Mouse (Mus musculus) midbrain, embryonic 11.5 days (tissue): ENCODE results near the gene Ier5l. TPM values are rescaled to one million over a fixed set of nuclear protein-coding genes. Genes with fewer than 3 reads are reported as not detected.

Experiments
- ATAC-seq: fragments of 200-750 bp; cut with Nextera tagmentation; 2 replicates; pipeline ENCODE4 v1.8.0; 2017; ENCODE audit warnings: moderate TSS enrichment, moderate library complexity; ENCODE audit not compliant: low FRiP score
- DNase-seq: peaks from one replicate; pipeline ENCODE4 v3.0.0; 2015; ENCODE audit warnings: low spot score; ENCODE audit errors: missing footprints
- H3K27ac ChIP-seq: fragments of 300-500 bp; sonication (generic); 2 replicates; pipeline ENCODE4 v1.5.1; 2014; ENCODE audit warnings: low read depth, low read length
- H3K27me3 ChIP-seq: fragments of 300-500 bp; sonication (generic); 2 replicates; pipeline ENCODE4 v1.6.1; 2014; ENCODE audit warnings: mild to moderate bottlenecking, low read length, moderate library complexity, mixed read lengths; ENCODE audit not compliant: control insufficient read depth, insufficient read depth
- H3K36me3 ChIP-seq: fragments of 300-500 bp; sonication (generic); 2 replicates; pipeline ENCODE4 v1.6.1; 2014; ENCODE audit warnings: mild to moderate bottlenecking, low read length, moderate library complexity, mixed read lengths; ENCODE audit not compliant: control insufficient read depth, insufficient read depth
- H3K4me1 ChIP-seq: fragments of 300-500 bp; sonication (generic); 2 replicates; pipeline ENCODE4 v1.6.1; 2014; ENCODE audit warnings: low read length; ENCODE audit not compliant: control insufficient read depth, insufficient read depth
- H3K4me2 ChIP-seq: fragments of 300-500 bp; sonication (generic); 2 replicates; pipeline ENCODE4 v1.6.1; 2014; ENCODE audit warnings: mild to moderate bottlenecking, moderate library complexity
- H3K4me3 ChIP-seq: fragments of 300-500 bp; sonication (generic); 2 replicates; pipeline ENCODE4 v1.5.1; 2014; ENCODE audit warnings: low read depth, low read length
- H3K9ac ChIP-seq: fragments of 300-500 bp; sonication (generic); 2 replicates; pipeline ENCODE4 v1.6.1; 2014; ENCODE audit warnings: low read length
- H3K9me3 ChIP-seq: fragments of 300-500 bp; sonication (generic); 2 replicates; pipeline ENCODE4 v1.6.1; 2016; ENCODE audit warnings: low read length; ENCODE audit not compliant: control insufficient read depth
- WGBS: fragments of 180-500 bp; shearing (Covaris S2); extraction: QIAGEN DNeasy Blood & Tissue Kit; methylation state at CpG from one replicate; pipeline ENCODE4 v1.1.7; 2014; 5-methylcytosine and 5-hydroxymethylcytosine counted together
- polyA plus RNA-seq: library from polyadenylated mRNA; unstranded; fragments of >200 nt; fragmentation: Nextera tagmentation; extraction: Ambion mirVana; gene quantifications from 2 replicates; pipeline ENCODE4 v1.2.1, GENCODE M21; 2014

Gene Ier5l
- polyA plus RNA-seq, 1 experiment from 2014 or later = 5.0 TPM

DNA sequence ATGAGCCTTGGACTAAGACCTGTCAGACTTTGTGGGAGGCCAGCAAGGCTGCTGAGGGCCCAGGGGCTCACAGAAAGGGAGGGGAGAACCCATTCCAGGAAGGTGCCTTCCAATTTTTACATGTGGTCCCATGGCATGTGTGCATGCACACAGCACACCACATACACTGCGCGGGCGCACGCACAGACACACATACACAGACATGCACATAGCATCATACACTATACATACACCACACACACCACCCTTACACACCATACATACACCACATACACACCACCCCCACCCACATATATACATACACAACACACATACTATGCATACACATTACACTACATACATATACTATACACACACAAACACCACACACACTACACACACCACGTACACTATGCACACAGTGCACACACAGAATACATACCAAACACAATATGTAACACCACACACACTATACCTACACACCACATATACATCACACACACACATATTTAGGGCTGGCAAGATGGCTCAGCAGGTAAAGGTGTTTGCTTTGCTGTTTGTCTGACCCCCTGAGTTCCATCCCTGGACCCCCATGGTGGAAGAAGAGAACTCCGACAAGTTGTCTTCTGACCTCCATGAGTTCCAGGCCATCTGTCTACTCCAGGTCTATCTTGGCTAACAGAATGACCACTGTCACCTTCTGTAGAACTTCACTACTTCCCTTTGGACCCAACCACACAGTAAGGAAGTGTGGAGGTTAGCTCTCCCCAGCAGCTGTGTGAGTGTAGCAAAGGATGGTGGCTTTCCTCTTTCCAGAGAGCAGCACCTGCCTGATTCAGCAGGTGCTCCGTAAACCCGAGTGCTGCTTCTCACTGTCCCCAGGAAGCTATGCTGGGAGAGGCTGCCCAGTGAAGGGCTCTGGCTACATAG is 21.2 kb upstream of the Ier5l start:
- Histone ChIP-seq H3K4me2 (peak overlapping the region; percentile 47; the same call in 1 of the 2 replicates), H3K9ac (peak overlapping the region; percentile 42; the same call in 1 of the 2 replicates), H3K36me3 (no peaks in the 10 kb centered on the region), H3K4me1 (peaks cover 3% of the 10 kb centered on the region; the same call in 1 of the 2 replicates), H3K4me3 (peak overlapping the region; percentile 17; the same call in 1 of the 2 replicates), H3K9me3 (no peaks in the 10 kb centered on the region), H3K27me3 (no peaks in the 10 kb centered on the region), H3K27ac (no peak overlapping the region)
- 78% methylated on average over 8 of the region's 8 CpGs for WGBS
- peak; percentile 15; the same call in 1 of the 2 replicates for ATAC-seq
- no peak for DNase-seq

- Histone ChIP-seq H3K9ac (no peak overlapping the region), H3K4me1 (no peaks in the 10 kb centered on the region), H3K27ac (no peak overlapping the region), H3K36me3 (no peaks in the 10 kb centered on the region), H3K27me3 (no peaks in the 10 kb centered on the region), H3K9me3 (no peaks in the 10 kb centered on the region), H3K4me2 (no peak overlapping the region), H3K4me3 (no peak overlapping the region)
- DNase-seq (no peak), ATAC-seq (no peak)
- 85% methylated on average over 2 of the region's 2 CpGs for WGBS
Measured at GRCm38 (mm10) chr2:30490384-30490783, 16.4 kb upstream of the Ier5l start.

- ATAC-seq (no peak), DNase-seq (no peak)
- Histone ChIP-seq H3K4me2 (no peak overlapping the region), H3K4me1 (no peaks in the 10 kb centered on the region), H3K9me3 (no peaks in the 10 kb centered on the region), H3K4me3 (no peak overlapping the region), H3K36me3 (no peaks in the 10 kb centered on the region), H3K27ac (no peak overlapping the region), H3K9ac (no peak overlapping the region), H3K27me3 (no peaks in the 10 kb centered on the region)
- 39% methylated on average over 7 of the region's 7 CpGs for WGBS
Measured at GRCm38 (mm10) chr2:30487597-30487996, 13.6 kb upstream of the Ier5l start.

- Histone ChIP-seq H3K9ac (no peak overlapping the region), H3K27me3 (no peaks in the 10 kb centered on the region), H3K4me2 (no peak overlapping the region), H3K4me1 (peaks cover 5% of the 10 kb centered on the region), H3K36me3 (no peaks in the 10 kb centered on the region), H3K9me3 (no peaks in the 10 kb centered on the region), H3K4me3 (no peak overlapping the region), H3K27ac (no peak overlapping the region)
- ATAC-seq = no peak
- 72% methylated on average over 1 of the region's 1 CpGs for WGBS
- DNase-seq = no peak
Measured at GRCm38 (mm10) chr2:30478526-30478925, 4.5 kb upstream of the Ier5l start.

GRCm38 (mm10) chr2:30476241-30476640 is 2.2 kb upstream of the Ier5l start:
- ATAC-seq (no peak), DNase-seq (no peak)
- H3K27ac ChIP-seq = no peak overlapping the region
- no peaks in the 10 kb centered on the region for H3K36me3 ChIP-seq
- no peaks in the 10 kb centered on the region for H3K27me3 ChIP-seq
- peaks cover 8% of the 10 kb centered on the region for H3K4me1 ChIP-seq
- H3K9me3 ChIP-seq = no peaks in the 10 kb centered on the region
- no peak overlapping the region for H3K4me3 ChIP-seq
- H3K9ac ChIP-seq = no peak overlapping the region
- 43% methylated on average over 2 of the region's 2 CpGs for WGBS
- H3K4me2 ChIP-seq = no peak overlapping the region

- no peaks in the 10 kb centered on the region for H3K27me3 ChIP-seq
- peaks cover 15% of the 10 kb centered on the region for H3K4me1 ChIP-seq
- ATAC-seq (no peak), DNase-seq (peak; percentile 80)
- H3K4me2 ChIP-seq = no peak overlapping the region
- H3K9me3 ChIP-seq = no peaks in the 10 kb centered on the region
- no peaks in the 10 kb centered on the region for H3K36me3 ChIP-seq
- no peak overlapping the region for H3K9ac ChIP-seq
- WGBS = 78% methylated on average over 7 of the region's 7 CpGs
- H3K4me3 ChIP-seq = no peak overlapping the region
- H3K27ac ChIP-seq = no peak overlapping the region
Measured at GRCm38 (mm10) chr2:30475457-30475856, 1.4 kb upstream of the Ier5l start.

GRCm38 (mm10) chr2:30474776-30475175 is 757 bp upstream of the Ier5l start:
- no peak overlapping the region for H3K9ac ChIP-seq
- no peak overlapping the region for H3K27ac ChIP-seq
- no peaks in the 10 kb centered on the region for H3K27me3 ChIP-seq
- H3K36me3 ChIP-seq = no peaks in the 10 kb centered on the region
- no peaks in the 10 kb centered on the region for H3K9me3 ChIP-seq
- peak overlapping the region; percentile 93; the same call in 1 of the 2 replicates for H3K4me3 ChIP-seq
- H3K4me2 ChIP-seq = peak overlapping the region; percentile 98
- no peak for ATAC-seq
- WGBS = 22% methylated on average over 4 of the region's 4 CpGs
- H3K4me1 ChIP-seq = peaks cover 19% of the 10 kb centered on the region
- no peak for DNase-seq

GRCm38 (mm10) chr2:30473431-30474031 is 488 bp downstream of the Ier5l start:
- peak; percentile 98 for DNase-seq

More at GRCm38 (mm10) chr2:30473431-30474031, 488 bp downstream of the Ier5l start:
- H3K27ac ChIP-seq = peak overlapping the region; percentile 83
- no peaks in the 10 kb centered on the region for H3K9me3 ChIP-seq
- H3K4me3 ChIP-seq = peak overlapping the region; percentile 93
- H3K36me3 ChIP-seq = no peaks in the 10 kb centered on the region
- H3K27me3 ChIP-seq = peaks cover 4% of the 10 kb centered on the region; the same call in 1 of the 2 replicates
- under 1% methylated on average over 54 of the region's 80 CpGs for WGBS
- H3K4me1 ChIP-seq = peaks cover 23% of the 10 kb centered on the region
- H3K4me2 ChIP-seq = peak overlapping the region; percentile 98
- peak; percentile 38 for ATAC-seq
- H3K9ac ChIP-seq = peak overlapping the region; percentile 97
